Mouse (Mus musculus): ENCODE measurements around the gene Rprd2. TPM values are rescaled to one million over a fixed set of nuclear protein-coding genes. Genes with fewer than 3 reads are reported as not detected.
A peak's percentile ranks its signal among the peaks of the same experiment; 100 is the strongest.
"Not testable (repeated sequence)": the region's sequence is repeated elsewhere in the genome, so short reads cannot be mapped to it uniquely, and the experiment has no call there.

The Rprd2 gene
- polyA plus RNA-seq, 1 experiment from 2014 or later, result 35.3 TPM

DNA sequence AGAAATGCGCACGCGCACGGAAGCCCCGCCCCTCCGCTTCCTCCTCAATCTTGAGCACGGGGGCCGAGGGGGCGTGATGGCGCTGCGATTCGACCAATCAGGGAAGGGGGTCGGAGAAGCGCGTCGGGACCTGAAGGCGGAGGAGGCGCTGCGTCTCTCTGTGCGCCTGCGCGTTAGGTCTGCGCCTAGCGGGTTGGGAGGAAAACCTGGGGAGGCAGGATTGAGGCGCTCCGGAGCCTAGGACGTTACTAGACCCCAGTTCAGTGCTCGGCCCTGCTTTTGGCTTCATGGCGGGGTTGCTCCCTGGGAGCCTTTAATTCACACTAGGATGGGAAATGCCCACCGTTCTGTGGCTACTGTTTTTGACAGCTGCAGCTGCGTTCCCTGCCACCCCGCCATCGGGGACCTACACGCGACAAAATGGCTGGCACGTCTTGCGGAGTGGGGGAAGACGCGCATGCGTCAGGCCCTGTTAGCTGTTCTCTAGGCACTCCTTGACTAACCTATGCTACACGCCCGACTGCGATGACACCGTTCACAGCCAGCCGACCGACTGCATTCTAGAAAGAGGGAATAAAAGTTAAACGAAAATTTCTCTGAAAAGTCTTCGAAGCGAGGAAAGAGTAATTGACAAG lies 805 bp upstream of the Rprd2 start:
- ATAC-seq (peak; percentile 67), DNase-seq (ENCODE audit: low read depth, low spot score) (peak; percentile 99)
- TF ChIP-seq CTCF (IDR thresholded peaks at IDR 0.05), result no peak
- POLR2A ChIA-PET, result interaction anchor here (0.6 to 1.2 kb wide), 4 partner anchors 30 to 824 kb away, joined by 3 to 9 read pairs (median 4); no protein-coding TSS in a partner anchor
- no peaks in the 10 kb centered on the region for H3K27me3 ChIP-seq
- in situ Hi-C loops (cut with MboI; ENCODE audit: low pct_unique_long_range_greater_than_20kb), result no loop called here
- CTCF ChIA-PET, result no interaction called here

DNA sequence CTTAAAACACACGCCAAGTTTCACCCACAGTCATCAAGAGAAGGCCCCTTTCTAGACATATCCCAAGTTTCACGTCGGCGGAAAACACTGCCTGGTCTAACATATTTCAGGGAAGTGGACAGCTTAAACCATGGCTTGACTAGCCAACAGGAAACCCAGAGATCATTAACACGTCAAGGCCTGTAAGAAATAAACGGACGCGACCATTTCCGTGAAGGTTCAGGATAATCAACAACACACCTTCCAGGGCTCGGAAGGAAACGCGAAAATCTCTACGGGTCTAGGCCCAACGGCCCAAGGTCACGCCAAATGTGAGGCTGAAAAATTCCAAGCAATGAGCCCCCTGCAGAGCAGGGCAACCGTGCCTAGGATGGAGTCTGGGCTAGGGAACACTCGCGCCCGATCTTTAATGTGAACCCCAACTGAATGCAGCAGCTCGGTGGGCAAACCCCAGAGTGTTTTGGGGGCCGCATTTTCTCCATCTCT lies 594 bp downstream of the Rprd2 start:
- DNase-seq (ENCODE audit: low read depth, low spot score) (peak; percentile 58), ATAC-seq (peak; percentile 31)
- H3K27me3 ChIP-seq, result no peaks in the 10 kb centered on the region
- no peak for TF ChIP-seq CTCF (IDR thresholded peaks at IDR 0.05)
- in situ Hi-C loops (cut with MboI; ENCODE audit: low pct_unique_long_range_greater_than_20kb), result no loop called here
- ChIA-PET CTCF (interaction anchor here (1.1 to 1.7 kb wide), 2 partner anchors 10 to 14 kb away, joined by 3 to 5 read pairs; no protein-coding TSS in a partner anchor), POLR2A (interaction anchor here (0.5 to 1.5 kb wide), 7 partner anchors 9 to 157 kb away, joined by 3 to 7 read pairs (median 3); no protein-coding TSS in a partner anchor)

DNA sequence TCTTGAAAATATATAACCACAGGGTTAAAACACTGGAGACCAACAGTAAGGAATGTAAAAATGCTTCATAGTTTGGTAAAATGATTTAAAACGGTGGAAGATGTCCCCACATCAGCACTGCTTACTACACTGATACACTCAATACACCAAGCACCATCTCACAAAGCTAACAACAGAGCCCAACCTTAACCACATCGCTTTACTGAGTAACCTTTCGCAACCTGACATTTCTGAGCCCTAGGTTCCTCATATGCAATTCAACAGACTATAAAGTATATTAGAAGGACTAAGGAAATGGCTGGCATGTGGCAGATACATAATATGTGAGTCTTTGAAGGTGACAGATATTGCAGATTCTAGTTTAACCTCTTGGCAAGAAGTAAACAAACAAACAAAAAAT lies 2.0 kb downstream of the Rprd2 start:
- no peaks in the 10 kb centered on the region for H3K27me3 ChIP-seq
- DNase-seq (ENCODE audit: low read depth, low spot score) (no peak), ATAC-seq (no peak)
- no peak for TF ChIP-seq CTCF (IDR thresholded peaks at IDR 0.05)
- ChIA-PET POLR2A (no interaction called here), CTCF (interaction anchor here (1.7 kb wide), 1 partner anchor 9 kb away, joined by 5 read pairs; no protein-coding TSS in a partner anchor)
- in situ Hi-C loops (cut with MboI; ENCODE audit: low pct_unique_long_range_greater_than_20kb), result no loop called here

DNA sequence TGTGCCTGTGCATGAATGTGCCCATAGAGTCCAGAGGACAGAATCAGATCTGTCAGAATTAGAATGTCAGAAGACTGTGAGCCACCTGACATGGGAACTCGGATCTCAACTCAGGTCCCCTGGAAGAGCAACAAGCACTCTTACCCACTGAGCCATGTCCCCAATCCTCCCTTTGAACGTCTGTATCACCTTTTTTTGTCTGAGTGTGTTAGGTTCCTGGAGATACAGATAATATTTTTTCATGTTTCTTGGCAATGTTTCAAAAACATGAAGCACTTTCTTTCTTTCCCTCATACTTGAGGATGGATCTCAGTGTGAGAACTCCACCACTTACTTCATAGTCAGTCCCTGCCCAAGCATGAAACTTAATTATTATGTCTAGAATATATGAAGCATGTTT lies 10.3 kb downstream of the Rprd2 start:
- no peak for TF ChIP-seq CTCF (IDR thresholded peaks at IDR 0.05)
- ATAC-seq (no peak), DNase-seq (ENCODE audit: low read depth, low spot score) (no peak)
- in situ Hi-C loops (cut with MboI; ENCODE audit: low pct_unique_long_range_greater_than_20kb), result no loop called here
- POLR2A ChIA-PET, result interaction anchor here (1.7 kb wide), 1 partner anchor 9 kb away, joined by 7 read pairs; no protein-coding TSS in a partner anchor
- no peaks in the 10 kb centered on the region for H3K27me3 ChIP-seq
- CTCF ChIA-PET, result interaction anchor here (1.3 to 2.0 kb wide), 5 partner anchors 9 to 27 kb away, joined by 3 to 7 read pairs (median 5); no protein-coding TSS in a partner anchor

DNA sequence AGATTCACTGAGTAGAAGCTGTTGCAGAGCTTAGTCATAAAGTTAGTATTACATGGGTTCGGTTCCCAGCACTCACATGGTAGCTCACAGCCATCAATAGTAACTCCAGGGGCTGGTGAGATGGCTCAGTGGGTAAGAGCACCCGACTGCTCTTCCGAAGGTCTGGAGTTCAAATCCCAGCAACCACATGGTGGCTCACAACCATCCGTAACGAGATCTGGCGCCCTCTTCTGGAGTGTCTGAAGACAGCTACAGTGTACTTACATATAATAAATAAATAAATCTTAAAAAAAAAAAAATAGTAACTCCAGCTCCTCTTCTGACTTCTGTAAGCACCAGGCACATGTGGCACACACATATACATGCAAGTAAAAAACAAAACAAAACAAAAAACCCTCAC lies 11.0 kb downstream of the Rprd2 start:
- ATAC-seq, result not testable (repeated sequence)

DNA sequence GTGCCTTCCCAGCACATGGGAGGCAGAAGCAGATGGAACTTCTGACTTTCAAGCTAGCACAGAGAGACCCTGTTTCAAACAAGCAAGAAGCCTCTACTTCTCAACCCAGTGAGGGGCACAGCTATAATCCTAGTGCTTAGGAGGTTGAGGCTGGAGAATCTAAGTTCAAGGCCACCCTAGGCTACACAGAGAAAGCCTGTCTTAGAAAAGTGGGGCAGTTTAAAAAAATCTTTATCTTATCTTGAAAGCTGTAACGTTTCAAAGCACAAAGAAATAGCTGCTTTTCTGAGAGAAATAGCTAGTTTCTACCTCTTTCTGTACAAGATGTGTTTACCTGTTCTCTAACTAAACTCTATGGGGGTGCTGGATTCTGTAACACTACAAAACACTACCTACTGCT lies 12.0 kb downstream of the Rprd2 start:
- CTCF ChIA-PET, result interaction anchor here (1.4 to 2.0 kb wide), 6 partner anchors 8 to 20 kb away, joined by 3 to 7 read pairs (median 5); no protein-coding TSS in a partner anchor
- in situ Hi-C loops (cut with MboI; ENCODE audit: low pct_unique_long_range_greater_than_20kb), result no loop called here
- DNase-seq (ENCODE audit: low read depth, low spot score) (no peak), ATAC-seq (no peak)
- TF ChIP-seq CTCF (IDR thresholded peaks at IDR 0.05), result no peak
- POLR2A ChIA-PET, result interaction anchor here (1.7 kb wide), 1 partner anchor 11 kb away, joined by 7 read pairs; no protein-coding TSS in a partner anchor
- no peaks in the 10 kb centered on the region for H3K27me3 ChIP-seq

More for the DNA sequence above, 11.0 kb downstream of the Rprd2 start:
- ChIA-PET POLR2A (interaction anchor here (1.7 kb wide), 1 partner anchor 10 kb away, joined by 7 read pairs; no protein-coding TSS in a partner anchor), CTCF (interaction anchor here (1.3 to 2.0 kb wide), 7 partner anchors 8 to 26 kb away, joined by 3 to 7 read pairs (median 5); no protein-coding TSS in a partner anchor)
- peak; percentile 54 for TF ChIP-seq CTCF (IDR thresholded peaks at IDR 0.05)
- DNase-seq (ENCODE audit: low read depth, low spot score); in situ Hi-C loops (cut with MboI; ENCODE audit: low pct_unique_long_range_greater_than_20kb); H3K27me3 ChIP-seq: not testable (repeated sequence)

DNA sequence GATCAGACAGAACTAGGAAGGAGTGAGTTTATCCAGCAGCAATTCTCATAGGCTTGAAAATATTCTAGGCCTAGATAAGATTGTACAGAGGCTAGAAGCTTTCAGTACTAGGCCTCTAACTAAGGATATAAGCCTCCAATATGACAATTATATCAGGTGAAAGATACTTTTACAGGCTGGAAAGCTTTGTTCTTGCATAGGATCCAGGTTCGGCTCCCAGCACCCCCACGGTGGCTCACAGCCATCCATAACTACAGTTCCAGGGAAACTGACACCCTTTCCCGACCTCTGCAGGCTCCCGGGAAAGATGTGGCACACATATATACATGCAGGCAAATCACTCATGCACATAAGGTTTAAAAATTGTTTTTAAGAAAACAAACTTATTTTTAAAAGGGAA lies 14.8 kb downstream of the Rprd2 start:
- no peak for TF ChIP-seq CTCF (IDR thresholded peaks at IDR 0.05)
- ChIA-PET CTCF (interaction anchor here (1.2 to 1.8 kb wide), 2 partner anchors 14 kb away, joined by 3 to 5 read pairs; no protein-coding TSS in a partner anchor), POLR2A (interaction anchor here (0.7 kb wide), 1 partner anchor 16 kb away, joined by 4 read pairs; no protein-coding TSS in a partner anchor)
- no peak for DNase-seq (ENCODE audit: low read depth, low spot score)
- ATAC-seq, result no peak
- in situ Hi-C loops (cut with MboI; ENCODE audit: low pct_unique_long_range_greater_than_20kb), result no loop called here
- no peaks in the 10 kb centered on the region for H3K27me3 ChIP-seq

DNA sequence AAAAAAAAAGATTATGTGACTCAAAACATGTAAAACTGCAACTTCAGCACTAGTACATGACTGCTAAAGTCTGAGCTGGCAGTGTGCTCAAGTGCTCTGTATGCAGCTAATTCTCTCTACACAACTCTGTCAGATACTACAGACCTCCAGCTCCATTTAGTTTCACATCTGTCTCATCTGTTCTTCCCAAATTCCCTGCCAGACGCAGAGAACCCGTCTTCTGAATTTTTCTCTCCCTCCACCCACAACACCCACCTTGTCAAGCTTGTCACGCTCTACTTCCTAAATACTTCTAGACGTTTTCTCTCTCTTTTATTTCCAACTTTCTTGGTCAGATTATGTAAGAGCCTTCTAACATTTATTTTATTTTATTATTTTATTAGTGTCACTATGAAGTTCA lies 19.9 kb downstream of the Rprd2 start:
- in situ Hi-C loops (cut with MboI; ENCODE audit: low pct_unique_long_range_greater_than_20kb), result no loop called here
- CTCF ChIA-PET, result interaction anchor here (1.0 to 2.3 kb wide), 2 partner anchors 9 kb away, joined by 5 to 6 read pairs; no protein-coding TSS in a partner anchor
- TF ChIP-seq CTCF (IDR thresholded peaks at IDR 0.05), result no peak
- ATAC-seq, result no peak
- POLR2A ChIA-PET, result interaction anchor here (0.6 kb wide), 1 partner anchor 26 kb away, joined by 4 read pairs; no protein-coding TSS in a partner anchor
- no peak for DNase-seq (ENCODE audit: low read depth, low spot score)
- H3K27me3 ChIP-seq, result no peaks in the 10 kb centered on the region

DNA sequence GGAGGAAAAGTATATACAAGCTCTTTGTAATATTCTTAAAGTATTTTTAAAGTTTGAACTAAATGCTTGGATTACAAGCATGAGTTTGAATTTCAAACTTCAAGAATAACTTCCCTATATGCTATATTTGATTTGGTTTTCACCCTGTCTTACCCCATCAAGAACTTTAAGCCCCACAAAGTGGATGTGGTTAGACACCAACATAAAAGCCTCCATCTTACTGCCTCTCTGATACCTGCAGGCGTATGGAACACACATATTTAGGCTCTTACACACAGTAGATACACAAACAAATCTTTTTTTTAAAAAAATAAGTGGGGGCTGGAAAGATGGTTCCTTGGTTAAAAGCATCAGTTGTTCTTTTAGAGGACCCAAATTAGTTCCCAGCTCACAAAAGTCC lies 24.4 kb downstream of the Rprd2 start:
- POLR2A ChIA-PET, result interaction anchor here (0.7 kb wide), 1 partner anchor 16 kb away, joined by 4 read pairs; no protein-coding TSS in a partner anchor
- CTCF ChIA-PET, result no interaction called here
- no peak for TF ChIP-seq CTCF (IDR thresholded peaks at IDR 0.05)
- ATAC-seq (no peak), DNase-seq (ENCODE audit: low read depth, low spot score) (no peak)
- H3K27me3 ChIP-seq, result no peaks in the 10 kb centered on the region
- in situ Hi-C loops (cut with MboI; ENCODE audit: low pct_unique_long_range_greater_than_20kb), result no loop called here

DNA sequence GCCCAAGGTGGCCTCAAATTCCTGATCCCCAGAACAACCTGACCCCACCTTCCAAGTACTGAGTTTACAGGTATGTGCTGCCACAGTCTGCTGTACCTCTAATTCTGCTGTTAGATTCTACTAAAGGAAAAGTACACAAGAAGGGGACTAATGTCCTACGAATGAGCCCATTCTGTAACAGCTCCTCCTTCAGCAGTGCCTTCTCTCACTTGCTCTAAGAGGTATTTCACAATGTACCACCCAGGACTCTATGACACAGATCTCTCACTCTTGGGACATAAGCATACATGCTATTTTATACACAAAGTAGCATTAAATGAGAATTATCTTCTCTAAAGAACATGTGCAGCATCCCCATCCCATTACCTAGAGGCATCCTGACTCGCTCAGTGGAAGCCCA lies 25.0 kb downstream of the Rprd2 start:
- in situ Hi-C loops (cut with MboI; ENCODE audit: low pct_unique_long_range_greater_than_20kb), result no loop called here
- no peak for TF ChIP-seq CTCF (IDR thresholded peaks at IDR 0.05)
- no peak for DNase-seq (ENCODE audit: low read depth, low spot score)
- no peak for ATAC-seq
- CTCF ChIA-PET, result interaction anchor here (1.4 kb wide), 1 partner anchor 11 kb away, joined by 4 read pairs; no protein-coding TSS in a partner anchor
- no peaks in the 10 kb centered on the region for H3K27me3 ChIP-seq
- POLR2A ChIA-PET, result interaction anchor here (0.7 kb wide), 1 partner anchor 15 kb away, joined by 4 read pairs; no protein-coding TSS in a partner anchor

Measured in Patski (cell line).